Mouse (Mus musculus) midbrain, embryonic 14.5 days (tissue): ENCODE measurements around the gene S100a5. TPM values are rescaled to one million over a fixed set of nuclear protein-coding genes. Genes with fewer than 3 reads are reported as not detected.

Source experiments
- ATAC-seq: fragments of 200-750 bp; cut with Nextera tagmentation; 2 replicates; pipeline ENCODE4 v1.8.0; 2017; ENCODE audit warnings: moderate number of reproducible peaks, moderate library complexity; ENCODE audit not compliant: low FRiP score, low TSS enrichment
- DNase-seq: peaks from one replicate; pipeline ENCODE4 v3.0.0-alpha.2; 2015
- H3K27ac ChIP-seq: fragments of 300-500 bp; sonication (generic); replicated peaks from 2 replicates; pipeline ENCODE4 v1.5.1; 2014; ENCODE audit warnings: mild to moderate bottlenecking, low read depth, low read length, moderate library complexity
- H3K27me3 ChIP-seq: fragments of 300-500 bp; sonication (generic); 2 replicates; pipeline ENCODE4 v1.6.1; 2014; ENCODE audit warnings: low read length, control low read depth, mixed read lengths; ENCODE audit not compliant: control insufficient read depth, insufficient read depth
- H3K36me3 ChIP-seq: fragments of 300-500 bp; sonication (generic); 2 replicates; pipeline ENCODE4 v1.6.1; 2014; ENCODE audit warnings: low read length, control low read depth; ENCODE audit not compliant: control insufficient read depth, insufficient read depth
- H3K4me1 ChIP-seq: fragments of 300-500 bp; sonication (generic); 2 replicates; pipeline ENCODE4 v1.6.1; 2014; ENCODE audit warnings: mild to moderate bottlenecking, antibody characterized with exemption, low read length, control low read depth; ENCODE audit not compliant: control insufficient read depth, insufficient read depth
- H3K4me2 ChIP-seq: fragments of 300-500 bp; sonication (generic); 2 replicates; pipeline ENCODE4 v1.6.1; 2014; ENCODE audit warnings: mild to moderate bottlenecking, low read length, moderate library complexity
- H3K4me3 ChIP-seq: fragments of 300-500 bp; sonication (generic); replicated peaks from 2 replicates; pipeline ENCODE4 v1.5.1; 2014; ENCODE audit warnings: low read depth, low read length
- H3K9ac ChIP-seq: fragments of 300-500 bp; sonication (generic); replicated peaks from 2 replicates; pipeline ENCODE4 v1.6.1; 2014; ENCODE audit warnings: mild to moderate bottlenecking, low read length, moderate library complexity
- H3K9me3 ChIP-seq: fragments of 300-500 bp; sonication (generic); 2 replicates; pipeline ENCODE4 v1.6.1; 2016; ENCODE audit warnings: low read length, control low read depth, mixed read lengths; ENCODE audit not compliant: control insufficient read depth
- WGBS: fragments of 180-500 bp; shearing (Covaris S2); extraction: QIAGEN DNeasy Blood & Tissue Kit; methylation state at CpG from one replicate; pipeline ENCODE4 v1.1.7; 2014; 5-methylcytosine and 5-hydroxymethylcytosine counted together
- polyA plus RNA-seq: library from polyadenylated mRNA; unstranded; fragments of >200 nt; fragmentation: Nextera tagmentation; extraction: Ambion mirVana; gene quantifications from 2 replicates; pipeline ENCODE4 v1.2.1, GENCODE M21; 2014

Gene S100a5
- polyA plus RNA-seq, 1 experiment from 2014 or later: not detected

- DNase-seq (no peak), ATAC-seq (no peak)
- H3K9ac ChIP-seq: no peak overlapping the region
- no peaks in the 10 kb centered on the region; the same call in 1 of the 2 replicates for H3K9me3 ChIP-seq
- H3K27me3 ChIP-seq: no peaks in the 10 kb centered on the region
- no peak overlapping the region for H3K4me3 ChIP-seq
- no peak overlapping the region for H3K27ac ChIP-seq
- 88% methylated on average over 6 of the region's 6 CpGs for WGBS
- H3K4me2 ChIP-seq: no peak overlapping the region
- peaks cover 7% of the 10 kb centered on the region for H3K4me1 ChIP-seq
- H3K36me3 ChIP-seq: no peaks in the 10 kb centered on the region
Measured at GRCm38 (mm10) chr3:90614148-90614530, 5.8 kb downstream of the S100a5 start.

- no peak for ATAC-seq
- no peak overlapping the region for H3K4me3 ChIP-seq
- H3K27me3 ChIP-seq: no peaks in the 10 kb centered on the region
- no peaks in the 10 kb centered on the region for H3K36me3 ChIP-seq
- WGBS: 82% methylated on average over 11 of the region's 11 CpGs
- DNase-seq: no peak
- H3K9me3 ChIP-seq: no peaks in the 10 kb centered on the region; the same call in 1 of the 2 replicates
- H3K4me2 ChIP-seq: no peak overlapping the region
- H3K27ac ChIP-seq: no peak overlapping the region
- no peak overlapping the region for H3K9ac ChIP-seq
- peaks cover 7% of the 10 kb centered on the region for H3K4me1 ChIP-seq
Measured at GRCm38 (mm10) chr3:90614611-90615251, 6.4 kb downstream of the S100a5 start.

GRCm38 (mm10) chr3:90615415-90615814, 7.1 kb downstream of the S100a5 start:
- no peak overlapping the region for H3K4me3 ChIP-seq
- H3K4me1 ChIP-seq: peaks cover 7% of the 10 kb centered on the region
- H3K4me2 ChIP-seq: no peak overlapping the region
- no peak overlapping the region for H3K9ac ChIP-seq
- ATAC-seq: no peak
- 7% methylated on average over 7 of the region's 7 CpGs for WGBS
- H3K27ac ChIP-seq: no peak overlapping the region
- H3K9me3 ChIP-seq: no peaks in the 10 kb centered on the region; the same call in 1 of the 2 replicates
- no peaks in the 10 kb centered on the region for H3K36me3 ChIP-seq
- H3K27me3 ChIP-seq: no peaks in the 10 kb centered on the region
- DNase-seq: peak; percentile 66

- H3K4me2 ChIP-seq: no peak overlapping the region
- no peak for ATAC-seq
- no peaks in the 10 kb centered on the region for H3K36me3 ChIP-seq
- DNase-seq: no peak
- H3K9me3 ChIP-seq: no peaks in the 10 kb centered on the region; the same call in 1 of the 2 replicates
- 88% methylated on average over 1 of the region's 1 CpGs for WGBS
- peaks cover 7% of the 10 kb centered on the region for H3K4me1 ChIP-seq
- H3K9ac ChIP-seq: no peak overlapping the region
- H3K27me3 ChIP-seq: no peaks in the 10 kb centered on the region
- H3K27ac ChIP-seq: no peak overlapping the region
- no peak overlapping the region for H3K4me3 ChIP-seq
Measured at GRCm38 (mm10) chr3:90615911-90616310, 7.6 kb downstream of the S100a5 start.

GRCm38 (mm10) chr3:90617586-90617985, 9.3 kb downstream of the S100a5 start:
- Histone ChIP-seq H3K27ac (no peak overlapping the region), H3K4me2 (no peak overlapping the region), H3K9ac (no peak overlapping the region), H3K36me3 (no peaks in the 10 kb centered on the region), H3K9me3 (no peaks in the 10 kb centered on the region; the same call in 1 of the 2 replicates), H3K27me3 (no peaks in the 10 kb centered on the region), H3K4me1 (peaks cover 7% of the 10 kb centered on the region), H3K4me3 (no peak overlapping the region)
- WGBS: 13% methylated on average over 1 of the region's 1 CpGs
- no peak for ATAC-seq
- no peak for DNase-seq

GRCm38 (mm10) chr3:90621552-90621951, 13.2 kb downstream of the S100a5 start:
- no peaks in the 10 kb centered on the region; the same call in 1 of the 2 replicates for H3K9me3 ChIP-seq
- no peaks in the 10 kb centered on the region for H3K36me3 ChIP-seq
- H3K4me3 ChIP-seq: no peak overlapping the region
- no peak overlapping the region for H3K27ac ChIP-seq
- no peaks in the 10 kb centered on the region for H3K27me3 ChIP-seq
- H3K9ac ChIP-seq: no peak overlapping the region
- H3K4me2 ChIP-seq: no peak overlapping the region
- peaks cover 13% of the 10 kb centered on the region for H3K4me1 ChIP-seq
- DNase-seq: no peak
- no peak for ATAC-seq
- 55% methylated on average over 7 of the region's 7 CpGs for WGBS

- Histone ChIP-seq H3K27me3 (no peaks in the 10 kb centered on the region), H3K27ac (peak overlapping the region; percentile 52; the same call in 1 of the 2 replicates), H3K9ac (no peak overlapping the region), H3K4me2 (no peak overlapping the region), H3K4me1 (peaks cover 13% of the 10 kb centered on the region), H3K36me3 (no peaks in the 10 kb centered on the region), H3K4me3 (no peak overlapping the region), H3K9me3 (no peaks in the 10 kb centered on the region)
- DNase-seq (peak; percentile 81), ATAC-seq (peak; percentile 76; the same call in 1 of the 2 replicates)
- WGBS: 6% methylated on average over 2 of the region's 2 CpGs
Measured at GRCm38 (mm10) chr3:90623435-90624071, 15.2 kb downstream of the S100a5 start.

GRCm38 (mm10) chr3:90625496-90625895, 17.2 kb downstream of the S100a5 start:
- no peak overlapping the region for H3K9ac ChIP-seq
- peaks cover 13% of the 10 kb centered on the region for H3K4me1 ChIP-seq
- H3K36me3 ChIP-seq: no peaks in the 10 kb centered on the region
- ATAC-seq (no peak), DNase-seq (no peak)
- WGBS: 80% methylated on average over 5 of the region's 5 CpGs
- H3K27ac ChIP-seq: no peak overlapping the region
- no peak overlapping the region for H3K4me3 ChIP-seq
- no peak overlapping the region for H3K4me2 ChIP-seq
- no peaks in the 10 kb centered on the region for H3K9me3 ChIP-seq
- no peaks in the 10 kb centered on the region for H3K27me3 ChIP-seq
